Mouse (Mus musculus): ENCODE measurements around the gene Cdca5.

Gene Cdca5

DNA sequence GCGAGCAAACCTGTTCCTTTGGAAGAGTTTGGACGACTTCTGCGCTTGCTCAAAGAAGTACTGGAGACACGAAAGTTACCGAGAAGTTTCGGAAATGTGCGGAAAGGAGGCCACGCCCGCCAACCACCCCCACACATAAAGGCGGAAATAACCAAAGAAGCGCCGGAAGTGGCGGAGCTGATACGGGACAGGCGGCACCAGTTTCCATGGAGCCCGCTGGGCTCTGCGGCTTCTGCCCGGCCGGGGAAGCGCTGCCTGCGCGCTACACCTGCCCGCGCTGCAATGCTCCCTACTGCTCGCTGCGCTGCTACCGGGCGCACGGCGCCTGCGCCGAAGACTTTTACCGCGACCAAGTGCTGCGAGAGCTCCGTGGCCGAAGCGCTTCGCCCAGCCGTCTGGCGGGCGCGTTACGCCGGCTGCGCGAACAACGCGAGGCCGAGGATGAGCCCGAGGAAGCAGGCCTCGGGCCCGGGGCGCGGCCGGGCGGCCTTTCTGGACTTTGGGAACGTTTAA, 23.7 kb upstream of the Cdca5 start, which contains the start of gene Znhit2:
TSS of gene Znhit2 (plus strand) at position 172 of the 513 bp plus-strand sequence.
- DNase-seq (ENCODE audit: extremely low read depth, insufficient read length, low spot score): peak; percentile 87

DNA sequence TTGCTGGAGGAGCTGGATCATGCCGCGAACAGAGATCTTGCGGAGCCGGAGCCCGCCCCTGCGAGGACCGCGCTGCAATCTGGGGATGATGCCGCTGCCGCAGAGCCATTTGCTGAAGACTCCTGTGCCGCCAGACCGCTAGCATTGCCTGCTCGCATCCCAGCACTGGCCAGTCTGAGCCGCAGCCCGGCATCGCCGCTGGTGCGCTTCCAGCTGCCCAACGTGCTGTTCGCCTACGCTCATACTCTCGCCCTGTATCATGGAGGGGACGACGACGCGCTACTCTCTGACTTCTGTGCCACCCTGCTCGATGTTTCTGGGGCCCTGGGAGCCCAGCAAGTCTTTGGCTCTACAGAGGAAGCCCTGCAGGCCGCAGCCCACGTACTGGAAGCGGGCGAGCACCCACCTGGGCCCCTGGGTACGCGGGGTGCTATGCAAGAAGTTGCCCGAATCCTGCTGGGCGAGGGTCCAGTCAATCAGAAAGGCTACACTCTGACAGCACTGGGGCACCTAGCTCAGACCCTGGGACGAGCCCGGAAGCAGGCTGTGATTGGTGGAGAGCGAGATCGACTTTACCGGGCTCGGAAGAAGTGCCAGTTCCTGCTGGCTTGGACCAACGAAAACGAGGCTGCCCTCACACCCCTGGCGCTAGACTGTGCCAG, 23.0 kb upstream of the Cdca5 start:
- peak; percentile 65 for DNase-seq (ENCODE audit: extremely low read depth, insufficient read length, low spot score)

DNA sequence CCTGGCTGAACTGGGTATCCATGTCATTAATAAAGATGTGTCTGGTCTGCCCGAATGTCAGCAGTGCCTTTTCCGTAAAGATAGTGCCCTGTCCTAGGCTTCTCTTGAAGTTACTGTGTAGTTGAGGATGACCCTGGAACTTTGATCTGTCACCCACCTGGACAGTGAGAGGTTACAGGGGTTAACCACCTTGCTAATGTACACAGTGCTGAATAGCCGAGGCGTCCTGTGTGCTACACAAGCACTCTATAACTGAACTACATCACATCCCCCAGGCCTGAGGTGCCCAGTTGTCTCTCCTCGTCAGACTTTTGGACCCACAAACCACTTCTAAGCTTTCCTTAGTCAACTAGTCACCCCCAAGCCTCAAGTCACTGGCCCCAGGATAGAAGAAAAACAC, 22.4 kb upstream of the Cdca5 start:
- no peak for DNase-seq (ENCODE audit: extremely low read depth, insufficient read length, low spot score)

DNA sequence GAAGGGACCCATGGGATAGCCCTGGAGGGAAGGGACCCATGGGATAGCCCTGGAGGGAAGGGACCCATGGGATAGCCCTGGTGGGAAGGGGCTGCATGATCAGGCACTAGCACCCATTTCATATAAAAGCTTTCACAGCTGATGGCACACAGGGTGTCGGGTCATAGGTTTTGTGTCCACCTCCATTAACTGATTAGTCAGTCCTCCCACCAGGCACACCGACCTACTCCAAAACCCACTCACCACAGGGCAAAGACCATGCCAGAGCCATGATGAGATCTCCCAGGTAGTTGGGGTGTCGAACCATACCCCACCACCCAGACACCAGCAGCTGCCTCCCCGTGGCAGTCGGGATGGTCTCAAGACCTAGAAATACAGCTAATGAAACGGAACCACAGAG, 21.7 kb upstream of the Cdca5 start:
- no peak for DNase-seq (ENCODE audit: extremely low read depth, insufficient read length, low spot score)

DNA sequence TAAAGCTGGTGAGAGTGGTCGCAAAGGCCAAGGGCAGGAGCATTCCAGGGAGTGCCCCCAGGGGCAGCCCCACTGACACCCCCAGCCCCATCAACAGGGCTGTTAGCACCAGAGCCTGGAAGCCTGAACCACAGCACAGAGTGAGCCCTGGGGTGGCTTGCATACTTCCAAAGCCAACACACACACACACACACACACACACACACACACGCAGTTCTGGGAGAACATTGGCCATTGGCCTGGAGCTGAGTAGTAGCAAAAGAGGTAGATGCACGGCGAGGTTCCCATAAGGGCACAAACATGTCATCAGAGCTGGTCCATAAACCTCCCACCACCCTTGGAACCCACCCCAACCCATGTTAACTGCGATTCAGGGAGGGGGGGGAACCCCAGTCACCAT, 18.2 kb upstream of the Cdca5 start:
- DNase-seq (ENCODE audit: extremely low read depth, insufficient read length, low spot score): no peak

DNA sequence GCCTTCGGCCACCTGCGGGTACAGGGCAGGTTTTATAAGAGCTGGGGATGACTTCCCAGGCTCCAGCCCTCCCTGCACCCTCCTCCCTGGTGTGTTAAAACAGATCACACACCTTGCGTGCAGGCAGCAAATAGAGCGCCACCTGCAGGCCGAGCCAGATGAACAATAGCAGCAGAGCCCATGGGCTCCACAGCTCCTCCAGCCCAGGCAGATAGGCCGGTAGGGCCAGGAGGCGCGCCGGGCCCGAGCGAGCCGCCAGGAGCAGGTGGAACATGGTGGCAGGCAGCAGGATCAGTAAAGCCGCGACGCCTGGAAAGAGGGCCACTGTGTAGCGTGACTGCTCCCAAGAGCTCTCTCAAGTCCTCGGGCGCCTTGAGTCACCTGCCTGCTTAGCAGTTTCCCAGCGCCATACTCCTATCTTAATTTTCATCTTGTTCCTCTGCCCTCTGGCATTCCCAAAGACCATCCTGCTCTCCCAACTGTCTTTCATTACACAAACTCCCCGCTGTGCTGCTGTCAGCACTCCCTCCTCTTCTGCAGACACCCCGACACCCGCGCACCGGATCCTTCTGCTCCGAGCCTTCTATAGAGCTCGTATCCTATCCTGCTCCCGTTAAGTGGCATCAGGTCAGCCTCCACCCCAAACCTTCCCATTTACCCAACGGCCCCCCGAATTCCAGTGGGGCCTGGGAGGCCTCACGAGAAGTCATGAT, 17.6 kb upstream of the Cdca5 start:
- DNase-seq (ENCODE audit: extremely low read depth, insufficient read length, low spot score): peak; percentile 78

DNA sequence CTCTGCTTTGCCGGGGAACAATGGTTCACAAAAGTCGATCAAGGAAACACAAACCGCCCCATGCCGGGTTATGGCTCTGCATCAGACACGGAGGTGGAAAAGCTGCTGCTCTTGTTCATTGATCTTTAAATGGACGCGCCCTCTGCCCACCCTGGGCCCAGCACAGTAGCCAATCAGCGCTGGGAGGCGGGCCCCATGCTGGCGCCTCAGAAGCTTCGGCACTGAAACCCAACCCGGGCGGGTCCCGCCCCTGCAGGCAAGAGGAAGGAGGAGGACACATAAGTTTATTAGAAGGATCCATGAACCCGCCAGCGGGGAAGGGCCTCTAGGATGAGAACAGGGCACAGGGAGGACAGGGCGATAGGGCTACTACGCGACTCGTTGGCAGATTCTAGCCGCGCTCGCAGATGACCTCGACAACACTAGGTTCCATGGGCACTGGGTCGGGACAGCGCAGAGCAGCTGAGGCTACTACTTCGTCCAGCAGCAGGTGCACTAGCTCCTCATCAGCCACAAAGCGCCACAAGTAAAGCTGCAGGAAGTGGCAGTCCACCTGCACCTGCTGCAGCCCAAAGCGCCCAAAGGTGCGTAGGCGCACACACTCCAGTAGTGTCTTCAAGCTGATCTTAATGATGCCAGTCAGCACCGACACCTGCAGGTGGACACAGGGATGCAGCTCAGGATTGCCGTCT, 16.9 kb upstream of the Cdca5 start, which contains the start of gene Tm7sf2:
TSS of gene Tm7sf2 (minus strand) at position 650 of the 692 bp plus-strand sequence.
- peak; percentile 79 for DNase-seq (ENCODE audit: extremely low read depth, insufficient read length, low spot score)

DNA sequence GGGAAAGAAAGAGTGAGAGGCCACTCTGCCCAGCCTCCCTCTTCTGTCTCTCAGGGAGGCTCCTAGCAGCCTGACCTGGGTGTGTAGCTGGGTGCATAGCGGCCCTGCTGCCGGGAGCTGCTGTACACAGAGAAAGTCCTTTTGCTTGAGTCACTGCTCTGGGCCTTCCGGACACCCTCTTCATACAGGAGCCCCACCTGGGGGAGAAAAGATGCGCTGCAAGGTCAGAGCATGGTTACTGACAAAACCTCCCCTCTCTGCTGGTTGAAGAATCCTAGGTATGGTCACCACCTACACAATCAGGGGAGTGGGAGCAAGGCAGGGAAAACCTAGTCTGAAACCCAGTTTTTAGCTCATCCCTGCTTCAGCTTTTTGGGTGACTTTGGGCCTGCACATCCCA, 15.8 kb upstream of the Cdca5 start:
- DNase-seq (ENCODE audit: extremely low read depth, insufficient read length, low spot score): no peak

DNA sequence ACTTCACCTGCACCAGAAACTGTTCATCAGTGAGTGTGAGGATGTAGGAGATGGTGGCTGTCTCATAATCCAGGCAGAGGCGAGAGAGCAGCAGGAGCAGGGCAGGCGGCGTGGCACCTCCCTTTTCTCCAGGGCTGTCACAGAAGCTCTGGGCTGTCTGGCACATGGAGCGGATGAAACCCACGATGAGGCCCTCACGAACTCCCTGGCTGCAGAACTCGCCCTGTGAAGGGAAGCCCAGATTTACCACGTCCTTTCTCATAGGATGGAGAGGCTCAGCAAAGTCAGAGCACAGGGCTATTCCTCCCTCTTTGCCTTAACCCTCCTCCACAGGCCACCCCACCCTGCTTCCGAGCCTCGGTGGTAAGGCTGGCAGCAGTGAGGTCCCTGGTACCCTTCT, 14.9 kb upstream of the Cdca5 start:
- no peak for DNase-seq (ENCODE audit: extremely low read depth, insufficient read length, low spot score)

DNA sequence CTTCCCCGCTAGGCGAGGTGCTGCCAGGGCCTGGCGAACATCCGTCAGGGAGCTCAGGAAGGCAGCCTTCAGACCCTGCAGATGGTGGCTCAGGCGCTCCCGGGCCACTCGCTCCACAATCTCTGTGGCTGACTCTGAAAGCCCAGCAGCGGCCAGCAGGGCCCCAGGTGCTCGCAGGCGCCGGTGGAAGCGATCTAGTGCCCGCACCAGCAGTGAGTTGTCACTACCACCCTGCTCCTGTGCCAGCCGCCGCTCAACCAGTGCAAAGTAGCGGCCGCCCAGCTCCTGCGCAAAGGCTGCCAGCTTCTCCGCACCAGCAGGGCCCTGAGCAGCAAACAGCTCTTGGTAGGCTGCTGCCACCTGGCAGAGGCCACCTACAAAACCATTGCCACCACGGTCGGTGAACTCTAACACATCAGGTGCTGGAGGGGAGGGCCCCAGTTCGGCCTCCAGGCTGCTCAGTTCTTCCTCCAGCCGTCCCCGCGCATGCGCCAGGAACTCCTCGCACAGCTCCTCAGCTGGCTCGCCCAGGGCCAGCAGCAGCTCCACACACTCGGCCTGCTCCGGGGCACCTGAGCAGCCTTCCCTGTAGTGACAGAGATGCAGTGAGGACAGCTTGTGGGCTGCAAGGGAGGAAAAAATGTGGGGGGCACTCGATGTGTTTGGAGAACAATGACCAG, 14.1 kb upstream of the Cdca5 start:
- DNase-seq (ENCODE audit: extremely low read depth, insufficient read length, low spot score): no peak

DNA sequence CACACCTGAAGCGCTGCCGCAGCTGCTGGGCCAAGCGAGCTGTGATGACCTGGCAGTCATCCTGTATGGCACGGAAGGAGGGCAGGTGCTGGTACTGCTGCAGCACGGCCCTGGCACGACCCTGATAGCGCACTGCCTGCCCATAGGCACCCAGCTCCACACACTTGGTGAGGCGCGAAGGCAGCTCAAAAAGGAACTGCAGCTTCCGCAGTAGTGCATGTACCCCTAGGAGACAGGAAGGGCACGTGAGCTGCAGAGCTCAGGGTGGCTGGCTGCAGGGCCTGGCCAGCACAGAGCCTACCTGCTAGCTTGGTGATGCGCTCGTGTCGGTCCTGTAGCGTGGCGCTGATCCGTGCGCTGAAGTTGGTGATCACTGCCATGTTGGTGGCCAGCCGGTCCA, 13.5 kb upstream of the Cdca5 start:
- no peak for DNase-seq (ENCODE audit: extremely low read depth, insufficient read length, low spot score)

DNA sequence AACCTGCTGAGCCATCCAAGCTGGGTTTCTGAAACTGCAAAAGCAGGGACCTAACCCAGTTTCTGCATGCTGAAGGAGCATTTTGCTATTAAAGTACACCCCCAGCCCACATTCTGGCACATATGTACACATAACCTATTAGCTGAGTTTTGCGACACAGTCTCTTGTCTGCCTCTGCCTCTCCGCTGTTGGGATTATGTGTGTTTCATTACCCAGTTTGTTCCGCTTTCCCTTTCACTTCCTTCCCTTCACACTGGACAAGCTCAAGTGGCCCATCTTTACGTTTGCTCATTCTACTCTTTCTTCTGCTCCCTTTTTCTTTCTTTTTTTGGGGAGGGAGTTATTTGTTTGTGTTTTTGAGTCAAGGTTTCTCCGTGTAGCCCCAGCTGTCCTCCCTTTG, 10.9 kb upstream of the Cdca5 start:
- no peak for DNase-seq (ENCODE audit: extremely low read depth, insufficient read length, low spot score)

DNA sequence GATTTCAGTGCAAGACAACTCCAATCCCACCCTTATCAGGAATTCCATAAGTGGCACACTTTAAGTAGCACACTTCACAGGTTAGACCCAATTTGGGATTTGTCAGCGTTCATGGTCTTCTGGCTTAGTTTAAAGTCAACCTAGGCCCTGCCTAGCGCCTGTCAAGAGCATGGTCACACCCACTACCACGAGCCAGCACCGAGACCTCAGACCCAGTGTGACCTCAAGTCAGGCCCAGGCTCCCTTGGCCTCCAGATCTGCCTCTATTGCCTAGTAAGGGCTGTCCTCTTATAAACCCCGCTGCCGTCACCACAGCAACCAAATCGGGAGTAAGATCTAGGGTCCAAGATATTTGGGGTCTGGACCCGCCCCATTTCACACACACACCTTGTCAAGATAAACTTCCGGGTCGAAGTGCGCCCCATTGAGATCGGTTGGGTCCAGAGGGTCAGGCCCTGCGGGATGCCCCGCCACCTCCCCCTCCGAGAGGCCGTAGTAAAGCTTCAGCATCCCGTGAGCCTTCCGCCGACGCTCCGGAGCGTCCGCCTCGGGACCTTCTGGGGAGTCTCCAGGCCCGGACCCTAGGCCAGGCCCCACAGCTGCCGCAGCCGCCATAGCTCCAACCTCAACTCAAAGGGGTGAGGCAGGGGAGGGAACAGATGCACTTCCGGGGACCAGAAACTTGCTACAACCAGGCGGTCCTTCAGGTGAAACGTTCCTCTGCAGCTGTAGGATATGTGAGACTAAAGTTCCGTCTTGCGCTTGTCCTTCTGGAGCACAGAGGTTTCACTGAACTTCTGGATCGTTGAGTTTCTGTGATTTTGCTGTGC, 8.0 kb upstream of the Cdca5 start, which contains the start of gene Vps51:
TSS of gene Vps51 (minus strand) at position 668 of the 830 bp plus-strand sequence.
- peak; percentile 92 for DNase-seq (ENCODE audit: extremely low read depth, insufficient read length, low spot score)

DNA sequence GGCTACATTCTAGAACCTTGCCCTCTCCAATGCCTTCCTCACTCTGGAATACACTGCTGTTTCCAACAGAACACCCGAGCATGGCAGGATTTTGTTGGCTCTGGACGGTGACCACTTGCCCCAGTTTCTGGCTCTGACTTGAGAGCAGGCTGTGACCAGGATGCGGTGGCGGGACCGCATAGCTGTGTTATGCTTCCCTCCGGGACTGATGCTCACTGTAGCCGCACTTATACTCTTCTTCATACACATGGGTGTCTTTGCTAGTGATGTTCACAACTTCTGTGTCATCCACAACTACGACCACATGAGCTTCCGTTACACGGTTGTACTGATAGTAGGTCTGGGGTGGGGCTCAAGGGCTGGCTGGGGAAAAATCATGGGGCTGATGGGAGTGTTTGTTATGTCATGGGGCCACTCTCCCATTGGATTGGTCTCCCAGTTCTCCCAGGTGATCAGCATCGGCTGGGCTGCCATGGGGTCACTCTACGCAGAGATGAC, 4.8 kb upstream of the Cdca5 start, which contains the start of gene Tmem262:
TSS of gene Tmem262 (plus strand) at position 51 of the 498 bp plus-strand sequence.
- no peak for DNase-seq (ENCODE audit: extremely low read depth, insufficient read length, low spot score)

DNA sequence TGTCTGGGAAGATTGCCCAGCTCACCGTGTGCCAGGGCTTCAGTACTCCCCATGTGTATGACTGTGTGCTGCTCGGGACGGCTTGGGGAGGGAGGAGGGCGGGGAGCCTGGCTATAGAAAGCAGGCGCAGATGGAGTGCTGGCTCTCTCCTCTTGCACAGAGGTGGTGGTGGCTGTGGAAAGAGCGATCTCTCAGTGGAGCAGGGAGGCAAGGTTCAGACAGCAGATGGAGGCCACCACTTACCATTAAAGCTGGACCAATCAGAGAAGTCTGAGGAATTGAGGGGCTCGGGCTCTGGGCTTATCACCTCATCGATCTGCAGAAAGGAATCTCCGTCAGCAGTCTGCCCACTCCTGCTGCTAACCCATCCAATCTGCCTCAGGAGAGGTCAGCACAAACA, 2.6 kb upstream of the Cdca5 start, which contains the start of gene Gm28374:
TSS of gene Gm28374 (minus strand) at position 101 of the 400 bp plus-strand sequence.
- DNase-seq (ENCODE audit: extremely low read depth, insufficient read length, low spot score): no peak

DNA sequence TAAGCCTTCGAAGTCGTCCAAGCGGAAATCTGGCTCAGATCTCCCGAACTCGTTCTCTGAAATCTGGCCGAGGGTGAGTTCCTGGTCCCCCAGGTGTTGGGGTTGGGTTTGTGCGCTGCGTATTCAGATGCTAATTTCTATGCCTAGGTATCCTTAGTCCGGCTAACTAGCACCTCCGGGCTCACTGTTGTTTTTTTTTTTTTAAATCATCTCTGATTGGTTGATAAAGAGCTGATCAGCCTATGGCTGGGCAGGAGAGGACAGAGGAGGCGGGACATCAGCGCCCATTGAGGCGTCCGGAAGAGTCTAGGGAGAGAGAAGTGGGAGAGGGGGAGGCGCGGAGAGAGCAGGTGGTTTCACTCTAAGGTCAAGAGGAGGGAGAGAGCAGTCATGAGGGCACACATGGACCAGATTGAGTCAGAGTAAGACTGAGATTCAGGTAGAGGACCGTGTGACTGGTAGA, 665 bp downstream of the Cdca5 start:
- peak; percentile 68 for DNase-seq (ENCODE audit: extremely low read depth, insufficient read length, low spot score)

DNA sequence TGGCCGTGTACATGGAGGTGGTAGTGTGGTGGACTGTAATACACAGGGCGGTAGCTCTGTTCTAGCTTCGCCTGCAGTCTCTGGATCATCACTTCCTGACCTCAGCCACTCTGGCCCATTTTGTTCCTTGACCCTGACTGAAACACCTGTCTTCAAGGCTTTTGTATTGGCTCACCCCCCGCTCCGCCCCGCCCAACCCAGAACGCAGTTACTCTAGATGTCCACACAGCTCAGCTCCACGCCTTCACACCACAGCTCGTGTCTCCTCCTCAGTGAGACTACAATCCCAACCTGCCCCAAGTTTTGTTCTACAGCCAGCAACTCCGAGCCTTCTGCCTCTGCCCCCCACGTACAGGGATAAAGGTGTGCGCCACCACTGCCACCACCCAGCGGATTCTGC, 4.1 kb downstream of the Cdca5 start:
- DNase-seq (ENCODE audit: extremely low read depth, insufficient read length, low spot score): no peak

DNA sequence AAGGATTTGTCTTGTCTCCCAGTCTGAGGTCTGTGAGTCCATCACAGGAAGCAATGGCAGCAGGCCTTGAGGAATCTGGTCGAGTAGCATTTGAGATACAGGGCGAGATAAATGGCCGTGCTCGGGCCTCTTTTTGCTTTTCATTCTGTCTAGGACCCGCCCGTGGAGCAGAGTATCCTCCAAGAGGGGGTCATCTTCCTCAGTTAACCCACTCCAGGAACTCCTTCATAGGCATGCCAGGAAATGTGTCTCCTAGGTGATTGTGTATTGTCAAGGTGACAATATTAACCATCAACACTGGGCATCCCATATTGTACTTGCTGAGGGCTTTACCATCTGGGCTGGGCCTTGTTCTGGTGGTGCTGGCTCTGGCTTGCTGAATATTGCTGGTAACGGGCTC, 9.3 kb downstream of the Cdca5 start, which contains the start of gene AC131692.1:
TSS of gene AC131692.1 (plus strand) at position 301 of the 400 bp plus-strand sequence.
- DNase-seq (ENCODE audit: extremely low read depth, insufficient read length, low spot score): no peak

DNA sequence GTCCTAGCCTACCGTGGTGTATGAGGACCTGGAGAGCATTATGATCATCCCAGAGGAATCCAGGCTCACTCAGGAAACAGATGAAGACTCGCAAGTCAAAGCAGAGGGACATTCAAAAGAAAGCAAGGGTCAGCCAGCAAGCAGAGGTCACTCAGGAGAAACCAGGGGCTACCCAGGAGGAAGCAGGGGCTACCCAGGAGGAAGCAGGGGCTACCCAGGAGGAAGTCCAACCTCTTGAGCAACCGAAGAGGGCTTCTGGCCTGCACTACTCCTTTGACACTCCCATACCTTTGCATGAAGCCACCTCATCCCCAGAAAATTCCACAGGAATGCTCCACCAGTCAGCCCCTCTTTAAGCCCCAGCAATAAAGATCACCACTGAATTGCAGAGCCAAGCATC, 13.1 kb downstream of the Cdca5 start:
- no peak for DNase-seq (ENCODE audit: extremely low read depth, insufficient read length, low spot score)

All from 3134 (cell line).